Mouse (Mus musculus): ENCODE results near the gene Gm9780. TPM values are rescaled to one million over a fixed set of nuclear protein-coding genes. Genes with fewer than 3 reads are reported as not detected.

Gene Gm9780
- total RNA-seq, 2 experiments from 2014 or later = 1.7 TPM; not detected in 1

- ATAC-seq (replicated peaks; ENCODE audit: low FRiP score, poor library complexity, severe bottlenecking) = 0 out of 2 replicates have a peak, but pooled peaks have one; percentile 27
These were observed 63.9 kb downstream of the Gm9780 start, which contains the start of gene Duxbl1 for GRCm38 (mm10) chr14:25978371-25979241. Duxbl1 (plus strand) TSS chr14:25978577.

Other genes starting within 250 kb of the Gm9780 start
- gene Anxa11, start 200.6 kb downstream of the Gm9780 start, total RNA-seq (2015; ENCODE audit: low replicate concordance) = 12.3 and 26.0 TPM in 2 replicates
- 2.1 and 5.1 TPM in 2 replicates for gene Anxa11, start 200.6 kb downstream of the Gm9780 start, total RNA-seq (2017; ENCODE audit: low replicate concordance)
- gene Plac9a, start 139.6 kb downstream of the Gm9780 start, total RNA-seq (2015; ENCODE audit: low replicate concordance) = not detected in 2 replicates
- not detected in 2 replicates for gene Plac9a, start 139.6 kb downstream of the Gm9780 start, total RNA-seq (2017; ENCODE audit: low replicate concordance)
- 2.9 and 11.3 TPM in 2 replicates for gene Tmem254a, start 115.0 kb downstream of the Gm9780 start, total RNA-seq (2015; ENCODE audit: low replicate concordance)
- gene Tmem254a, start 115.0 kb downstream of the Gm9780 start, total RNA-seq (2017; ENCODE audit: low replicate concordance) = not detected in 2 replicates
- gene Cphx1, start 104.4 kb downstream of the Gm9780 start, total RNA-seq (2015; ENCODE audit: low replicate concordance) = not detected in 2 replicates
- gene Cphx1, start 104.4 kb downstream of the Gm9780 start, total RNA-seq (2017; ENCODE audit: low replicate concordance) = not detected in 2 replicates
- gene Duxbl1, start 64.1 kb downstream of the Gm9780 start, total RNA-seq (2015; ENCODE audit: low replicate concordance) = not detected in 2 replicates
- not detected in 2 replicates for gene Duxbl1, start 64.1 kb downstream of the Gm9780 start, total RNA-seq (2017; ENCODE audit: low replicate concordance)
- gene Tmem254c, start 24.6 kb upstream of the Gm9780 start, total RNA-seq (2015; ENCODE audit: low replicate concordance) = 12.6 TPM in 1 of 2 replicates, not detected in the other
- 4.4 TPM in 1 of 2 replicates, not detected in the other for gene Tmem254c, start 24.6 kb upstream of the Gm9780 start, total RNA-seq (2017; ENCODE audit: low replicate concordance)
- gene Cphx2, start 38.8 kb upstream of the Gm9780 start, total RNA-seq (2015; ENCODE audit: low replicate concordance) = not detected in 2 replicates
- not detected in 2 replicates for gene Cphx2, start 38.8 kb upstream of the Gm9780 start, total RNA-seq (2017; ENCODE audit: low replicate concordance)
- gene Cphx3, start 39.6 kb upstream of the Gm9780 start, total RNA-seq (2015; ENCODE audit: low replicate concordance) = not detected in 2 replicates
- gene Cphx3, start 39.6 kb upstream of the Gm9780 start, total RNA-seq (2017; ENCODE audit: low replicate concordance) = not detected in 2 replicates
- gene Duxbl2, start 75.6 kb upstream of the Gm9780 start, total RNA-seq (2015; ENCODE audit: low replicate concordance) = not detected in 2 replicates
- gene Duxbl2, start 75.6 kb upstream of the Gm9780 start, total RNA-seq (2017; ENCODE audit: low replicate concordance) = not detected in 2 replicates
- gene Plac9b, start 139.8 kb upstream of the Gm9780 start, total RNA-seq (2015; ENCODE audit: low replicate concordance) = not detected in 2 replicates
- not detected in 2 replicates for gene Plac9b, start 139.8 kb upstream of the Gm9780 start, total RNA-seq (2017; ENCODE audit: low replicate concordance)
- gene Tmem254b, start 164.3 kb upstream of the Gm9780 start, total RNA-seq (2015; ENCODE audit: low replicate concordance) = not detected in 2 replicates
- 4.4 TPM in 1 of 2 replicates, not detected in the other for gene Tmem254b, start 164.3 kb upstream of the Gm9780 start, total RNA-seq (2017; ENCODE audit: low replicate concordance)
- gene Duxbl3, start 215.3 kb upstream of the Gm9780 start, total RNA-seq (2015; ENCODE audit: low replicate concordance) = not detected in 2 replicates
- gene Duxbl3, start 215.3 kb upstream of the Gm9780 start, total RNA-seq (2017; ENCODE audit: low replicate concordance) = not detected in 2 replicates